Mouse (Mus musculus) midbrain, embryonic 13.5 days (tissue): Measurements from ENCODE around the gene Zfand2b. TPM values are rescaled to one million over a fixed set of nuclear protein-coding genes. Genes with fewer than 3 reads are reported as not detected.

Experiments
- ATAC-seq: fragments of 200-750 bp; cut with Nextera tagmentation; 2 replicates; pipeline ENCODE4 v1.8.0; 2017; ENCODE audit warnings: mild to moderate bottlenecking, moderate TSS enrichment, moderate library complexity
- H3K27ac ChIP-seq: fragments of 300-500 bp; sonication (generic); 2 replicates; pipeline ENCODE4 v1.5.1; 2015; ENCODE audit warnings: inconsistent platforms, mild to moderate bottlenecking, moderate library complexity
- H3K27me3 ChIP-seq: fragments of 300-500 bp; sonication (generic); 2 replicates; pipeline ENCODE4 v1.6.1; 2015; ENCODE audit warnings: mild to moderate bottlenecking, inconsistent platforms
- H3K36me3 ChIP-seq: fragments of 300-500 bp; sonication (generic); 2 replicates; pipeline ENCODE4 v1.6.1; 2015; ENCODE audit warnings: mild to moderate bottlenecking, inconsistent platforms
- H3K4me1 ChIP-seq: fragments of 300-500 bp; sonication (generic); replicated peaks from 2 replicates; pipeline ENCODE4 v1.6.1; 2015; ENCODE audit warnings: inconsistent platforms
- H3K4me2 ChIP-seq: fragments of 300-500 bp; sonication (generic); replicated peaks from 2 replicates; pipeline ENCODE4 v1.6.1; 2015; ENCODE audit warnings: moderate library complexity, mild to moderate bottlenecking, inconsistent platforms
- H3K4me3 ChIP-seq: fragments of 300-500 bp; sonication (generic); replicated peaks from 2 replicates; pipeline ENCODE4 v1.5.1; 2015; ENCODE audit warnings: mild to moderate bottlenecking, inconsistent platforms
- H3K9ac ChIP-seq: fragments of 300-500 bp; sonication (generic); replicated peaks from 2 replicates; pipeline ENCODE4 v1.6.1; 2015; ENCODE audit warnings: mild to moderate bottlenecking, inconsistent platforms
- H3K9me3 ChIP-seq: fragments of 300-500 bp; sonication (generic); 2 replicates; pipeline ENCODE4 v1.6.1; 2016; ENCODE audit warnings: mild to moderate bottlenecking, inconsistent platforms
- WGBS: fragments of 180-500 bp; shearing (Covaris S2); methylation state at CpG from one replicate; pipeline ENCODE4 v1.1.7; 2015; 5-methylcytosine and 5-hydroxymethylcytosine counted together
- polyA plus RNA-seq: library from polyadenylated mRNA; unstranded; fragments of >200 nt; fragmentation: Nextera tagmentation; extraction: Ambion mirVana; gene quantifications from 2 replicates; pipeline ENCODE4 v1.2.1, GENCODE M21; 2015

Zfand2b gene
- polyA plus RNA-seq, 1 experiment from 2014 or later = 39.2 TPM

DNA sequence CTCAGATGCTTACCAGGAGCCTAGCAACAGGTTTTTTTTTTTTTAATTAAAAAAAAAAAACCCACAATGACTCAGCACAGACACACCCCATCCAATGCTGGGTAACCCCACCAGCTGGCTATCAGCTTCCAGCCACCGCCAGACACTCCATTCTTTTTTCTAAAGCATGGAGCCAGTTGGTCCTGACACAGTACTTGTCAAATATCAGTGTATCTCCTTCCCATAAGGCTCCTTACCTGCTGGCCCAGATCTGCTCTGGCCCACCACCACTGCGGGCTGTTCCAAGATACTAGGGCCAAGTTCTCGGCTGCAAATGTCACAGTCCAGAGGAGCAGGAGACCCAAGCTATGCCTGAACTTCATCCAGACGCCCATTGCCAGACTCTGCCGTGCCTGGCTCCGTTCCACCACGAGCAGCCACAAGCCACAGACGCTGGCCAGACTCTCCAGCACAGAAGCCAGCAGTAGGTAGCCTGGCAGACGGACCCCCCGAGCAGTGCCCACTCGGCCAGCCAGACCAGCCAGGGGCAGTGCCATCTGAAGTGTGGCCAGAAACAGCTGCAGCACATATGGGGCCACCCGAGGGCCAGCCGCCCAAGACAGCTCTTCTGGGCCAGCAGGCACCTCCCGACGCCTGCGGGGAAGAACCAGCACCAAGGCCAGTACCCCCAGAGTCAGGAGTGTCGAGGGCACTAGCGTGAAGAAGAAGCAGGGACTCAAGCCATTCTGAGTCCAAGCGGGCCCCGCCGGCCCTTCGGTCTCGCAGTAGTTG is 11.1 kb downstream of the Zfand2b start:
- no peak; the same call in 1 of the 2 replicates for ATAC-seq
- H3K27ac ChIP-seq = peak overlapping the region; percentile 65
- no peaks in the 10 kb centered on the region for H3K27me3 ChIP-seq
- peak overlapping the region; percentile 62 for H3K4me3 ChIP-seq
- 11% methylated on average over 23 of the region's 23 CpGs for WGBS
- H3K4me2 ChIP-seq = peak overlapping the region; percentile 100
- peak overlapping the region; percentile 81 for H3K9ac ChIP-seq
- H3K36me3 ChIP-seq = peaks cover 67% of the 10 kb centered on the region
- peaks cover 25% of the 10 kb centered on the region for H3K4me1 ChIP-seq
- no peaks in the 10 kb centered on the region for H3K9me3 ChIP-seq

DNA sequence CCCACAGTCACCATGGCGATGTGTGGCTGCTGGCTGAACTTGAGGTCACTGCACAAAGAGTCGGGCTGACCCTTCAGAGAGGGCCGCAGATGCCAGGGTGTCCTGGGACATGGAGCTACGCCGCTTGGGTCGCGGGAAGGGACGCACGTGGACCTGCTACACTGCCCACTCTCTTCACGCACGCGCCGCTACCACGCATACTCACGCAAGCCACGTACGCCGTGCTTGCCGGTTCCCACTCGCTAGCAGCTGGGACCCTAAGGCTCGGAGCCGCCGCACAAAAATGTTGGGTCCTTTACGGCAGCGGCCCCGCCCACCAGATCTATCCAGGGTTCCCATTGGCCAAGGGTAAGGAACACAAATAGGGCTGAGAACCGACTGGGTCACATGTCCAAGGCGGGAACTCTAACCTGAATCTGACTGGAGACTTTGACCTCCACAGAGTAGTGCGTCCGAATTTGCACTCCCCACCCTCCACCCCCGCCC is 11.7 kb downstream of the Zfand2b start, which contains the start of gene Abcb6:
TSS of gene Abcb6 (minus strand) at position 288 of the 486 bp plus-strand sequence.
- under 1% methylated on average over 31 of the region's 31 CpGs for WGBS
- peak within 1 kb of the TSS; percentile 81 for H3K9ac ChIP-seq
- peak within 1 kb of the TSS; percentile 65 for H3K27ac ChIP-seq
- H3K27me3 ChIP-seq = no peaks in the 10 kb centered on the region
- H3K36me3 ChIP-seq = peaks cover 68% of the 10 kb centered on the region
- H3K4me2 ChIP-seq = peak within 1 kb of the TSS; percentile 100
- H3K4me3 ChIP-seq = peak within 1 kb of the TSS; percentile 62
- peaks cover 25% of the 10 kb centered on the region for H3K4me1 ChIP-seq
- no peaks in the 10 kb centered on the region for H3K9me3 ChIP-seq
- peak; percentile 94 for ATAC-seq

DNA sequence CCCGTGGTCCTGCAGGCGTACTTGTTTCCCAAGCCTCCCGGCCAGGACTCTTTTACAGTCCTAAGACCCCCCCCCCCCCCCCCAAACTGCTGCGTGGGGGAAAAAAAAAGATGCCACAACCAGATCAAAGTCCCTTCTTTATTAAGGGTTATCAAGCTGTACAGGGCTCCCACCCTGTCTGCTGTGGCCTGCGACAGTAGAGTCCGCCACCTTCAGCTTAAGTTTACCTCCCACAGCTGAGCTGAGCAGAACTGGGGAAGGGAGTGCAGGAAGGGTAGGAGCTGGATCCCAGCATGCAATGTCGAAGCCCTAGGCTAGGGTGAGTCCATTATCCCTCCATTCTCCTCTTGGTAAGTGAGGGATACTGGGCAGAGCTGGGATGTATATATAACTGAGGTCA is 12.3 kb downstream of the Zfand2b start:
- H3K9me3 ChIP-seq = no peaks in the 10 kb centered on the region
- peak; percentile 13; the same call in 1 of the 2 replicates for ATAC-seq
- no peaks in the 10 kb centered on the region for H3K27me3 ChIP-seq
- peak overlapping the region; percentile 19; the same call in 1 of the 2 replicates for H3K27ac ChIP-seq
- peak overlapping the region; percentile 62; the same call in 1 of the 2 replicates for H3K4me3 ChIP-seq
- peaks cover 68% of the 10 kb centered on the region for H3K36me3 ChIP-seq
- no peak overlapping the region for H3K9ac ChIP-seq
- peak overlapping the region; percentile 100 for H3K4me2 ChIP-seq
- peaks cover 25% of the 10 kb centered on the region for H3K4me1 ChIP-seq
- 43% methylated on average over 7 of the region's 7 CpGs for WGBS

DNA sequence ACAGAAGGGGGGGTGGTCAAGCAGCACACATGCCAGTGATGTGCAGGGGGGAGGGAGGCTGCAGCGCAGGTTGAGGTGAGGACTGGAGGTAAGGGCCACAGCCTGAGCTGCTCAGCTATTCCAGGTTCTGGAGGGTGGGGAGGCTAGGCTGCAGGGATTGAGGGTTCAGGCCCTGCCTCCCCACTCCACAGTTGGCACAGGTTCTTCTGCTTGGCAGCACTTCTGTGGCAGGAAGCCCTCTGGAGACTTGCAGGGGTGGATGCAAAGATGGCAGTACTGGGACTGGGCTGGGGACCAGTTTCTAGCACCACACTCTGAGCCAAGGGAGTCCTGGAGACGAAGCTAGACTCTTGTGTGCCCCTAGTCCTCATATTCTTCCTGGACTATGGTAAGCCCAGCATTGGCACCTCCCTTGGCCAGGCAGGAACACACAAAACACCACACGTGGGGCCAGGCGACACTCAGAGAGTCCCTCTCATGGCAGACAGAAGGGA is 13.0 kb downstream of the Zfand2b start:
- WGBS = 83% methylated on average over 4 of the region's 4 CpGs
- Histone ChIP-seq H3K9ac (no peak overlapping the region), H3K36me3 (peaks cover 68% of the 10 kb centered on the region)

DNA sequence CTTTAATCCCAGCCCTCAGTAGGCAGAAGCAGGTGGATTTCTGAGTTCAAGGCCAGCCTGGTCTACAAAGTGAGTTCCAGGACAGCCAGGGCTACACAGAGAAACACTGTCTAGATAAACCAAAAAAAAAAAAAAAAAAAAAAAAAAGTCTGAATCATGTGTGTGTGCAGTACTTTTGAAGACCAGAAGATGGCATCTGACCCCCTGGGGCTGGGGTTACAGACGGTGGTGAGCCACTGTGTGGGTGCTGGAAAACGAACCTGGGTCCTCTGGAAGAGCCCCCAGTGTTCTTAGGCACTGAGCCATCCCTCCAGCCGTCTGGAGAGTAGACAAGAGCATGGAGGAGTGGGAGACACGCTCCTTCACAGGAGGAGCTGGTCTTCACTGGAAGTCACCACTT is 13.7 kb downstream of the Zfand2b start:
- no peak for ATAC-seq
- no peak overlapping the region for H3K27ac ChIP-seq
- peaks cover 25% of the 10 kb centered on the region for H3K4me1 ChIP-seq
- no peaks in the 10 kb centered on the region for H3K9me3 ChIP-seq
- H3K9ac ChIP-seq = no peak overlapping the region
- 75% methylated on average over 4 of the region's 4 CpGs for WGBS
- H3K4me3 ChIP-seq = no peak overlapping the region
- H3K4me2 ChIP-seq = no peak overlapping the region
- H3K36me3 ChIP-seq = peaks cover 69% of the 10 kb centered on the region
- no peaks in the 10 kb centered on the region for H3K27me3 ChIP-seq

More for the DNA sequence above, 13.0 kb downstream of the Zfand2b start:
- Histone ChIP-seq H3K27ac (no peak overlapping the region), H3K9me3 (no peaks in the 10 kb centered on the region), H3K4me1 (peaks cover 25% of the 10 kb centered on the region), H3K27me3 (no peaks in the 10 kb centered on the region), H3K4me3 (no peak overlapping the region), H3K4me2 (no peak overlapping the region)
- ATAC-seq = no peak

DNA sequence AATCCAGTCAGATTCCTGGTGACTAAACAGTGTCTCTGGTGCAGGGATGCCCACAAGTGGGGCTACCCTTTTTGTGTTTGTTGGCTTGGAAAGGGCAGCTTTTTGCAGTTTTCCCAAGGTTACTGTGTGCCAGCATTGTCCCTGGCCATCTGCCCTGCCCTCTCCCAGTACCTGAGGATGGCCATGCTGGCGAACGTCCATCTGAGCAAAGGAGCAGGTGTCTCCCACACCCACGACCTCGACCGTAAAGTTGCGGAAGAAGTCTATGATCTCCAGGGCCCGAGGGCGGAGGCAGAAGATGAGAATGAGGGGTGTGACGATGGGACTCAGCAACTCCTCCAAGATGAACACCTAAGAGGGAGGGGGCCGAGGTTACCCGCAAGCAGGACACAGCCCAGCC is 17.0 kb downstream of the Zfand2b start:
- Histone ChIP-seq H3K27ac (no peak overlapping the region), H3K27me3 (no peaks in the 10 kb centered on the region), H3K9me3 (no peaks in the 10 kb centered on the region), H3K36me3 (peaks cover 74% of the 10 kb centered on the region), H3K9ac (0 out of 2 replicates have a peak overlapping the region, but pooled peaks have one; percentile 14), H3K4me2 (no peak overlapping the region), H3K4me1 (peaks cover 11% of the 10 kb centered on the region), H3K4me3 (no peak overlapping the region)
- 95% methylated on average over 11 of the region's 11 CpGs for WGBS
- no peak for ATAC-seq

DNA sequence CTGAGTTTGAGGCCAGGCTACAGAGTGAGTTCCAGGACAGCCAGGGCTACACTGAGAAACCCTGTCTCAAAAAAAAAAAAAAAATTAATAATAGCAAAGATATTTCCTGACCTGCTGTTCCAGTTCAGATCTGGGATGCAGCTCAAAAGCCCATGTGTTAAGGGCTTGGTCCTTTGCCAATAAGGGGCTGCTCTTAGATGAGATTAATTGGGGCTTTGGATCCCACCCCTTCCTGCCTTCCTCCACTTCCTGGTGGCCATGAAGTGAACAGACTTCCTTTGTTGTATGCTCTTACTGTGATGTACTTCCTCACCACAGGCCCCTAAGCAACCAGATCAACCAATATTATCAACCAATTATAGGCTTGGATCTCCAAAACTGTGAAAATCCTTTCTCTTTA is 18.7 kb downstream of the Zfand2b start:
- no peak for ATAC-seq
- Histone ChIP-seq H3K4me3 (no peak overlapping the region), H3K36me3 (peaks cover 65% of the 10 kb centered on the region), H3K4me2 (no peak overlapping the region), H3K27me3 (no peaks in the 10 kb centered on the region), H3K9ac (no peak overlapping the region), H3K4me1 (peaks cover 16% of the 10 kb centered on the region), H3K27ac (no peak overlapping the region), H3K9me3 (no peaks in the 10 kb centered on the region)

DNA sequence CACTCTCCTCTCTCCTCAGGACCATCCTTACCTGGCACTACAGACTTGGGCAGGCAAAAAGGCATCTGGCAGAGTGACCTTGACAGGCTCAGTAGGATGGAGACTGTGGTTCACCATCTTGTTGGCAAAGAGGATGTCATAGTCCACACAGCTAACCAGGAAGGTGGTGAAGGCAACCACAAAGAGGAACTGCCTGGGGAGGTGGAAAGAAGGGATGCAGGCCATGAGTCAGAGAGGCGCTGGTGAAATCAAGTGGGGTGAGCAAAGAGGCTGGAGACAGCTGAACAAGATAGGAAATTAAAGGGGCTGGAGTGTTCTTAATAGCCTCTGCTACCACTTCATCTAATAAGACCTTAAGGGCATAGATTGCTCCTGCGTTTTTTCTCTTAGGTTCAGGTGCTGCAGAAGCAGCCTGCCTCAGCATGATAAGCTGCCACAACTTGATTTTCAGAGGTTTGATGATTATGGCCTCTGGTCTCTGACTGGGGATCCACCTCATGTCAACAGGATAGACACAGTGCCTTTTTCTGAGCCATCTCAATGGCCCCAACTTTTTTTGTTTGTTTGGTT is 19.6 kb downstream of the Zfand2b start:
- 89% methylated on average over 2 of the region's 2 CpGs for WGBS
- peaks cover 56% of the 10 kb centered on the region for H3K36me3 ChIP-seq
- no peaks in the 10 kb centered on the region for H3K9me3 ChIP-seq
- peaks cover 23% of the 10 kb centered on the region for H3K4me1 ChIP-seq
- H3K4me2 ChIP-seq = no peak overlapping the region
- no peak overlapping the region for H3K27ac ChIP-seq
- H3K9ac ChIP-seq = no peak overlapping the region
- ATAC-seq = no peak
- no peaks in the 10 kb centered on the region for H3K27me3 ChIP-seq
- no peak overlapping the region for H3K4me3 ChIP-seq

DNA sequence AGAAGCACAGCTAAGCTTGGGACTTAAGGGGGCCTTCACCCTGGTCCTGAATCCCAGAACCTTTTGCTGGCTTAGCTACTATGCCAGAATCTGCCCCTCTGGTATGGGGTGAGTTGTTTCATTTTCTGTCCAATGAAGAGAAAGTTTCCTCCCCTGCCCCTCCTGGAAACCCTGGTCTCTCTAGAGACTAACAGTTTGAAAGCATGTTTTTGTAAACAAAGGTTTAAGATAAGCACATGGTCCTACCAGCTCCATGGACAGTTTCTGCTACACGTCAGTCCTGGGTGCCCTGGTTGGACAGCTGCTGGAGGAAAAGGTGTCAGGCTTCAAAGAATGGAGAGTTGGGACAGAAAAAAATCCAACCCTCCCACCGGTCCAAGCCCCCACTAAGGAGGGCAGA is 22.1 kb downstream of the Zfand2b start:
- ATAC-seq = no peak
- 86% methylated on average over 2 of the region's 2 CpGs for WGBS
- Histone ChIP-seq H3K4me3 (peak overlapping the region; percentile 82), H3K4me1 (peaks cover 30% of the 10 kb centered on the region), H3K27ac (no peak overlapping the region), H3K27me3 (no peaks in the 10 kb centered on the region), H3K9me3 (no peaks in the 10 kb centered on the region), H3K4me2 (peak overlapping the region; percentile 94), H3K9ac (no peak overlapping the region), H3K36me3 (peaks cover 37% of the 10 kb centered on the region)

DNA sequence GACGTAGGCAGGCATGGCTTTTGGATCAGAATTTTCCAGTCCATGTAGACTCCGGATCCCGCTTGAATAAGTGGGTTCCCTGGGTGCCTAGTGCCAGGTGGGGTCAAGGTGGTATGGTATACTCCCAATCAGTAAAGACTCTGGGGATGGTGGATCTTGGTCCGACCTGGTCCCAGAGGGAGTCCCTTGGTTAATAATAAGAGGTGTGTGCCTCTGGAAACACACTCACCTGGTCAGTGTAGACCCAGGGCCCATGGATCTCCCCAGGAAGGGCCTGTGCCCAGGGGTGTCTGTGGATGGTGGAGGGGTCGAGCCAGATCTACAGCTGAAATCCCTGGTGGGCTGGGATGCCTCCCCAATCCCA is 22.8 kb downstream of the Zfand2b start:
- ATAC-seq = no peak
- H3K36me3 ChIP-seq = peaks cover 37% of the 10 kb centered on the region

DNA sequence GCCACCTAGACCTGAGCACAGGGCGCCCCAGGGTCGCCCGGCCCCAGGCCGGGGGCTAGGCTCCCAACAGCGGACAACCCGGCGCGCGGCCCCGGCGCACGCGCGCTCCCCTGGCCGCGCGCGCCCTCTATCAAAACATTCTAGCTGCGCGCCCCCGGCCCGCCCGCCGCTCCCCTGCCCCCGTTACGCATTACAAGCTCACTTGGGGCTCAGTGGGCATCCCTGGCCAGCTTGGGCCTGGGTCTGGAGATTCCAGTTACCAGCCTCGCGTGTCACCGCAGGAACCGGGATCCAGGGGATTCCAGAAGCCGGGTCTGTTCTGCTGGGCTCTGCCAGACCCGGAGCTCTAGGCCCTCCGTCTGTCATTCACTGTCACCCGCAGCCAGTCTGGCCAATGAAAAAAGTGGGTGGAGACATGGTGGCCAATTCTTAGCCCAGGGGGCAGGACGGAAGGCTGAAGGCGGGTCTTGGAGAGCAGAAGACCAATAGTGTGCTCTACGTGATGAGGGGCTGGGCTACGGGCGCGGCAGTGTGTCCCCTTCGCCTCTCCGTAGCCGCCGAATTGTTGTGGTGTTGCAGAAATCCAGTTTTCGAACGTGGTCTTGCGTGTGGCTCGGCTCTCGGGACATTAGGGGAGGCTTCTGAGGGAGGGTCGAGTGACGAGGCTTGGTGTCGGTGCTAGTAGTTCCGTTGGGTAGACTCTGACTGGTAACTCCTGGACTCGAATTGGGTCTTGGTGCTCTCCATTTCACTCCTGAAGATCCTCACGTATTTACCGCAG is 23.4 kb downstream of the Zfand2b start, which contains the start of the genes Ankzf1 and Atg9a:
TSS of gene Ankzf1 (plus strand) at position 530 of the 781 bp plus-strand sequence.
TSS of gene Atg9a (minus strand) at position 575 of the 781 bp plus-strand sequence.
- 0% methylated on average over 56 of the region's 56 CpGs for WGBS
- ATAC-seq = peak; percentile 99
- peak within 1 kb of the TSS; percentile 93 for H3K27ac ChIP-seq
- no peaks in the 10 kb centered on the region for H3K27me3 ChIP-seq
- H3K36me3 ChIP-seq = peaks cover 37% of the 10 kb centered on the region
- H3K4me2 ChIP-seq = peak within 1 kb of the TSS; percentile 94
- H3K9ac ChIP-seq = peak within 1 kb of the TSS; percentile 96
- H3K4me1 ChIP-seq = peaks cover 30% of the 10 kb centered on the region
- H3K9me3 ChIP-seq = no peaks in the 10 kb centered on the region
- peak within 1 kb of the TSS; percentile 82 for H3K4me3 ChIP-seq

More for the DNA sequence above, 22.8 kb downstream of the Zfand2b start:
- WGBS = 45% methylated on average over 5 of the region's 5 CpGs
- Histone ChIP-seq H3K27ac (peak overlapping the region; percentile 93), H3K9me3 (no peaks in the 10 kb centered on the region), H3K27me3 (no peaks in the 10 kb centered on the region), H3K9ac (peak overlapping the region; percentile 96), H3K4me3 (peak overlapping the region; percentile 82), H3K4me1 (peaks cover 30% of the 10 kb centered on the region), H3K4me2 (peak overlapping the region; percentile 94)
